Mouse (Mus musculus) forebrain, embryonic 11.5 days (tissue): Measurements from ENCODE around the gene Impg1. TPM values are rescaled to one million over a fixed set of nuclear protein-coding genes. Genes with fewer than 3 reads are reported as not detected.

Source experiments
- ATAC-seq: fragments of 200-750 bp; cut with Nextera tagmentation; replicated peaks from 2 replicates; pipeline ENCODE4 v1.8.0; 2017; ENCODE audit warnings: moderate TSS enrichment; ENCODE audit not compliant: low FRiP score
- DNase-seq: peaks from one replicate; pipeline ENCODE4 v3.0.0-alpha.2; 2017; ENCODE audit warnings: low spot score
- H3K27ac ChIP-seq: fragments of 300-500 bp; sonication (generic); 2 replicates; pipeline ENCODE4 v1.5.1; 2014; ENCODE audit warnings: low read depth, low read length
- H3K27me3 ChIP-seq: fragments of 300-500 bp; sonication (generic); 2 replicates; pipeline ENCODE4 v1.6.1; 2014; ENCODE audit warnings: mild to moderate bottlenecking, low read length, mixed read lengths; ENCODE audit not compliant: control insufficient read depth, insufficient read depth
- H3K36me3 ChIP-seq: fragments of 300-500 bp; sonication (generic); 2 replicates; pipeline ENCODE4 v1.6.1; 2014; ENCODE audit warnings: mild to moderate bottlenecking, low read length, moderate library complexity, mixed read lengths; ENCODE audit not compliant: control insufficient read depth, insufficient read depth
- H3K4me1 ChIP-seq: fragments of 300-500 bp; sonication (generic); replicated peaks from 2 replicates; pipeline ENCODE4 v1.6.1; 2014; ENCODE audit warnings: low read length, mixed read lengths; ENCODE audit not compliant: control insufficient read depth, insufficient read depth
- H3K4me2 ChIP-seq: fragments of 300-500 bp; sonication (generic); 2 replicates; pipeline ENCODE4 v1.6.1; 2014; ENCODE audit warnings: low read depth, mild to moderate bottlenecking, low read length, moderate library complexity, mixed read lengths; ENCODE audit not compliant: severe bottlenecking
- H3K4me3 ChIP-seq: fragments of 300-500 bp; sonication (generic); 2 replicates; pipeline ENCODE4 v1.5.1; 2014; ENCODE audit warnings: low read depth, low read length
- H3K9ac ChIP-seq: fragments of 300-500 bp; sonication (generic); 2 replicates; pipeline ENCODE4 v1.6.1; 2014; ENCODE audit warnings: low read length
- H3K9me3 ChIP-seq: fragments of 300-500 bp; sonication (generic); 2 replicates; pipeline ENCODE4 v1.6.1; 2016; ENCODE audit warnings: low read length, mixed read lengths; ENCODE audit not compliant: control insufficient read depth
- WGBS: fragments of 180-500 bp; shearing (Covaris S2); extraction: QIAGEN DNeasy Blood & Tissue Kit; methylation state at CpG from one replicate; pipeline ENCODE4 v1.1.7; 2014; 5-methylcytosine and 5-hydroxymethylcytosine counted together
- polyA plus RNA-seq: library from polyadenylated mRNA; unstranded; fragments of >200 nt; fragmentation: Nextera tagmentation; extraction: Ambion mirVana; gene quantifications from 2 replicates; pipeline ENCODE4 v1.2.1, GENCODE M21; 2014

The Impg1 gene
- polyA plus RNA-seq, 1 experiment from 2014 or later = not detected

DNA sequence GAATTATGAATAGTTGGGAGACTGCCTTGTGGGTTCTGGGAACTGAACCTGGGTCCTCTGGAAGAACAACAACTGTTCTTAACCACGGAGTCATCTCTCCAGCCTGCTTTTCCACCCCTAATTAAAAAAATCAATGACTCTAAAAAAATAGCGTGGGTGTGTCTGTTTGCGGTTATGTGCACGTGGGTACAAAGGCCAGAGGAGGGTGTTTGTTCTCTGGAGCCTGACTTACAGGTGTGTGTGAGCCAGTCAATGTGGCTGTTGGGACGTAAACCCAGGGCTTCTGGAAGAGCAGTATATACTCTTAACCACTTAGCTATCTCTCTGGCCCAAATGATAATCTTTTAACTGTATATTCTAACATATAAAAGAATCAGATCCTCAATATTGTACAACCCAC, 151.7 kb downstream of the Impg1 start:
- Histone ChIP-seq H3K36me3 (no peaks in the 10 kb centered on the region), H3K4me3 (no peak overlapping the region), H3K27me3 (no peaks in the 10 kb centered on the region), H3K4me1 (no peaks in the 10 kb centered on the region), H3K9me3 (no peaks in the 10 kb centered on the region), H3K9ac (no peak overlapping the region), H3K4me2 (no peak overlapping the region), H3K27ac (no peak overlapping the region)
- WGBS = 85% methylated on average over 5 of the region's 5 CpGs
- no peak for DNase-seq
- no peak for ATAC-seq

DNA sequence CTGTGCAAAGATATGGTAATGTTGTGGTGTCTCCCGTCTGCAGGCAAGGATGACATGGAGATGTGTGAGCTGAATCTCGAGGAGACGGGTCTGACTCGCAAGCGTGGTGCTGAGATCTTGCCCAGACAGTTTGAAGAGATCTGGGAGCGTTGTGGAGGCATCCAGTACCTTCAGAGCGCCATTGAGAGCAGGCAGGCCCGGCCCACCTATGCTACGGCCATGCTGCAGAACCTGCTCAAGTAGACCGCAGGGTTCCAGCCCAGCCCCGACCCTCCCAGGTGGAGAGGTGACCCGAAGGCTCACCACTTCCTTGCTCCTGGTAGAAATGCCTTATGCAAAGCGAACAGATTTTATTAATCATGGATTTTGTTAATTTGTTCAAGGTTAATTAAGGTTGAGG, 157.7 kb downstream of the Impg1 start:
- Histone ChIP-seq H3K27me3 (no peaks in the 10 kb centered on the region), H3K36me3 (no peaks in the 10 kb centered on the region), H3K4me3 (no peak overlapping the region), H3K4me1 (no peaks in the 10 kb centered on the region), H3K9ac (no peak overlapping the region), H3K9me3 (no peaks in the 10 kb centered on the region), H3K4me2 (no peak overlapping the region), H3K27ac (no peak overlapping the region)
- WGBS = 89% methylated on average over 13 of the region's 13 CpGs
- ATAC-seq (no peak), DNase-seq (no peak)

DNA sequence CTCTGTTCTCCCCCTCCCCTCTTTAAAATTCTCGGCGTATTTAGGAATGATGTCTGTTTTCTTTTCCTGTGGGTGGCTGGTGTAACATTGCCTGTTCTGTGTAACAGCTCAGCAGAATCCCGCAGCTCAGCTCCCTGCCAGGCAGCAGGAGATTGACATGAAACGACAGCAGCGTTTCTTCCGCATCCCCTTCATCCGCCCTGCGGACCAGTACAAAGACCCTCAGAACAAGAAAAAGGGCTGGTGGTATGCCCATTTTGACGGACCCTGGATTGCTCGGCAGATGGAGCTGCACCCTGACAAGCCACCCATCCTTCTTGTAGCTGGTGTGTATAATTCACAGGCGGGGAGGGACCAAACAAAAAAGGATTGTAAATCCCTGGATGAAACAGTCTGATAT, 158.4 kb downstream of the Impg1 start:
- Histone ChIP-seq H3K9me3 (no peaks in the 10 kb centered on the region), H3K27ac (no peak overlapping the region), H3K4me2 (no peak overlapping the region), H3K4me1 (no peaks in the 10 kb centered on the region), H3K4me3 (no peak overlapping the region), H3K36me3 (no peaks in the 10 kb centered on the region), H3K9ac (no peak overlapping the region), H3K27me3 (no peaks in the 10 kb centered on the region)
- DNase-seq = no peak
- 53% methylated on average over 11 of the region's 11 CpGs for WGBS
- ATAC-seq = 0 out of 2 replicates have a peak, but pooled peaks have one; percentile 33

DNA sequence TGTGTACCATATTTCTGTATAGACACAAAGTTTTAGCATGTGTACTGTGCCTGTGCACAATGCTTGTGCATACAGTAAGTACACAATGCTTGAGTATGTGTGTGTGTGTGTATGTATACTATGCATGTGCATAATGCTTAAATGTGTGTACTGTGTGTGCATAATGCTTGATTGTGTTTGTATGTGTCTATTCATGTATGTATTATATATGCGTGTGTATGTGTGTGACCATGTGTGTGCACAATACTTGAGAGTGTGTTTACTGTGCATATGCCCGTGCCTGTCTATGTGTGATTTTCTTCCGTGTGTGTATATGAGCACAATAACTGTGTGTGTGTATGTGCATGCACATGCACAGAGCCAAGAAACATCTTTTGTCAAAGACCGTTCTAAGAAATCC, 158.9 kb downstream of the Impg1 start:
- H3K9me3 ChIP-seq = no peaks in the 10 kb centered on the region
- no peak overlapping the region for H3K4me3 ChIP-seq
- H3K27me3 ChIP-seq = no peaks in the 10 kb centered on the region
- no peak overlapping the region for H3K4me2 ChIP-seq
- no peak; the same call in 1 of the 2 replicates for ATAC-seq
- H3K4me1 ChIP-seq = no peaks in the 10 kb centered on the region
- no peak overlapping the region for H3K9ac ChIP-seq
- WGBS = 90% methylated on average over 4 of the region's 4 CpGs
- H3K36me3 ChIP-seq = no peaks in the 10 kb centered on the region
- H3K27ac ChIP-seq = no peak overlapping the region
- DNase-seq = no peak

DNA sequence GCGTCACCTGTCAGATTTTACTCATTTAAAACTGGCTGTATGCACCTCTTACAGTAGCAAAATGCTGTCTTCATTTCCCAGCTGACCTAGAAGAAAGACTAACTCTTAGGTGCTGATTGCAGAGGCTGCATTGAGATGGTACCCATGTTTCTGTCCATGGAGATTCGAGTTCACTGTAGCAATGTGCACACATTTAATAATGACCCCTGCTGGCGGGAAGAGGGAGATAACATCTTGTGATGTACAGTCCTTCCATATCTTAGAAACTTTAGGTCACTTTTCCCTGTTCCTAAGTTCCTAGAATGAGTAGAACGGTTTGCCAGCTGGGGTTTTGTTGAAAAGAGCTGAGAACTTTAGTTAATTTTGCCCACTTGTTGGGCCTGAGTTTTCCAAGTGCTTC, 161.8 kb downstream of the Impg1 start:
- no peak overlapping the region for H3K4me3 ChIP-seq
- 80% methylated on average over 4 of the region's 4 CpGs for WGBS
- no peaks in the 10 kb centered on the region for H3K27me3 ChIP-seq
- H3K9me3 ChIP-seq = no peaks in the 10 kb centered on the region
- no peaks in the 10 kb centered on the region for H3K4me1 ChIP-seq
- H3K9ac ChIP-seq = no peak overlapping the region
- no peak overlapping the region for H3K27ac ChIP-seq
- H3K36me3 ChIP-seq = no peaks in the 10 kb centered on the region
- ATAC-seq = no peak
- no peak for DNase-seq
- H3K4me2 ChIP-seq = no peak overlapping the region

DNA sequence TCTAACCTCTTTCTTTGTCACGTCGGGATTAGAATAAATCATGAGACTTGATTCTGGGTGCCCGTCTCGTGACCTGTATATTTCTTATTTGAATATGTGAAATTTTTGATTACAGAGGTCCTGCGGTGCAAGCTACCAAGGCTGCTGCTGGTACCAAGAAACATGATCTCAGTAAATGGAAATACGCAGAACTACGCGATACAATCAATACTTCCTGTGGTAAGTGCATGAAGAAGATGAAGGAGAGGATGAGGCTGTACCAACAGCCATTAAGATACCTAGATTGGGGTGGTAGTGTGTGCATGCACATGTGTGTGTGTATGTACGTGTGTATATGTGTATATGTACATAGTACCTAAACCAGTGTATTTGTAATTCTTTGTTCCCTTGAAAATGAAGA, 166.2 kb downstream of the Impg1 start:
- ATAC-seq (no peak), DNase-seq (no peak)
- H3K4me1 ChIP-seq = no peaks in the 10 kb centered on the region
- H3K27me3 ChIP-seq = no peaks in the 10 kb centered on the region
- no peak overlapping the region for H3K4me2 ChIP-seq
- no peaks in the 10 kb centered on the region for H3K36me3 ChIP-seq
- H3K9ac ChIP-seq = no peak overlapping the region
- WGBS = 94% methylated on average over 9 of the region's 9 CpGs
- H3K9me3 ChIP-seq = no peaks in the 10 kb centered on the region
- H3K4me3 ChIP-seq = no peak overlapping the region
- H3K27ac ChIP-seq = no peak overlapping the region

DNA sequence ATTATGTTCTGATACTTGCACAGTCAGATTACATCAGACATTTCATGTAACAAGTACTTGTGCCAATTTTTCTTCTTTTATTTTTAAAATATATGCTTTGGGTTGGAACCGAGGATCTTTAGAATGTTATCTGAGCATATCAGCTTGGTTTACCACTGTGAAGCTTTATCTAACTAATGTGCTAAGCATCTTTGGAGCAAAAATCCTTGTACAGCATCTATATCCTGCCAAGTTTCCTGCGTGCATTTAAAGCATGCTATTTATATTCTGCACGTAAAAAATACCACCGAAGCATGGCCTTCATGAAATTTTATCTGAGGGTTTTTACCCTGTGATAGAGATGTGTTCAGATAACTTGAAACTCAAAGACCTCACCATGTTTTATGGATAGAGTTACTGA, 169.2 kb downstream of the Impg1 start:
- 85% methylated on average over 4 of the region's 4 CpGs for WGBS
- Histone ChIP-seq H3K4me3 (no peak overlapping the region), H3K9me3 (no peaks in the 10 kb centered on the region), H3K27me3 (no peaks in the 10 kb centered on the region), H3K27ac (no peak overlapping the region), H3K4me1 (no peaks in the 10 kb centered on the region), H3K36me3 (no peaks in the 10 kb centered on the region), H3K4me2 (no peak overlapping the region), H3K9ac (no peak overlapping the region)
- DNase-seq = no peak
- ATAC-seq = no peak

DNA sequence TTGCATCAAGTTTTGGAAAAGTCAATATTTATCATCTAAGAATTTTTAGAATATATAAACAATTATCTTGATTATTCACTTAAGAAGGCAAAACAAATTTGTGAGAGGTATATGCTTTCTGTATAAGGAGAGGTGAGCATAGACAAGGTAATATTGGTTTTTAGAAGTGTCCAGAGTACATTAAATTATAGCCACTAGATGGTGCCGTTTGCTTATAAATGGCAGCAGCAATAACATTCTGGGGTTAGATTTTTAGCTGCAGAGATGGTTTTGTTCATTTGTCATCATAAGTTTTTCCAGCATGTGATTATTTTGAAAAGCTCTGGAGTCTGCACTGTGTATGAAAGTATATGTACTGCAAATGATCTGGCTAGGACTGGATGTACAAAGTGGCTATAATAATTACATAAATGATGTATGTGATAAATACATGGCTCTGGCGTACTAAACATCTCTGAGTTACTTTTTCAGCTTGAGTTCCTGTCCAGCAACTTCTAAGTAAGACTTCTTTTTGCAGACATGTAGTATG, 172.2 kb downstream of the Impg1 start:
- Histone ChIP-seq H3K36me3 (no peaks in the 10 kb centered on the region), H3K27ac (no peak overlapping the region), H3K4me3 (no peak overlapping the region), H3K4me1 (no peaks in the 10 kb centered on the region), H3K9me3 (no peaks in the 10 kb centered on the region), H3K4me2 (no peak overlapping the region), H3K27me3 (no peaks in the 10 kb centered on the region), H3K9ac (no peak overlapping the region)
- DNase-seq (no peak), ATAC-seq (peak; percentile 53; the same call in 1 of the 2 replicates)
- 55% methylated on average over 2 of the region's 2 CpGs for WGBS

DNA sequence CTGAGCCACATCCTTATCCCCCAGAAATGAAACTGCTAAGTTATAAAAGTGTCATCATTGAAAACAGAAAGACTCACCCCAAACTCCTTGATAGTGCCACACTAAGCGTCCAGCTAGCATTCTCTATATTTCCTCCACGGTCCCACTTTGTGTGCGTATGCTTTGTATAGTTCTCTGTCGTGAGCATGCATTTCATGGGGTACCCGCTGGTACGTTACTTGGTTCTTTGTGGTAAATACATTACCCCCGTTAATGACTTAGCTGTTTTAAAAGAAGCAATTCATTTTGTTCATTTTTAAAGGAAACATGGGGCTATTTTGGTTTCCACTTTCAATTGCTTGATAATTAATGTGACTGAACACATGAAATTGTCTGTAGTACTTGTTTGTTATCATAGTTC, 178.4 kb downstream of the Impg1 start:
- Histone ChIP-seq H3K4me2 (no peak overlapping the region), H3K9me3 (no peaks in the 10 kb centered on the region), H3K27me3 (no peaks in the 10 kb centered on the region), H3K9ac (no peak overlapping the region), H3K36me3 (no peaks in the 10 kb centered on the region), H3K4me1 (no peaks in the 10 kb centered on the region), H3K4me3 (no peak overlapping the region), H3K27ac (no peak overlapping the region)
- 91% methylated on average over 7 of the region's 7 CpGs for WGBS
- ATAC-seq (no peak), DNase-seq (no peak)
